Mouse (Mus musculus) stomach, postnatal 0 days (tissue): ENCODE measurements around the gene Rorc.

Source experiments
- CTCF ChIP-seq: IDR thresholded peaks from 2 replicates; pipeline ENCODE4 v1.5.1; 2016; ENCODE audit warnings: antibody characterized with exemption, low read depth, mild to moderate bottlenecking, moderate library complexity
- EP300 ChIP-seq: optimal IDR thresholded peaks from 2 replicates; pipeline ENCODE3; 2016; ENCODE audit warnings: antibody characterized with exemption

DNA sequence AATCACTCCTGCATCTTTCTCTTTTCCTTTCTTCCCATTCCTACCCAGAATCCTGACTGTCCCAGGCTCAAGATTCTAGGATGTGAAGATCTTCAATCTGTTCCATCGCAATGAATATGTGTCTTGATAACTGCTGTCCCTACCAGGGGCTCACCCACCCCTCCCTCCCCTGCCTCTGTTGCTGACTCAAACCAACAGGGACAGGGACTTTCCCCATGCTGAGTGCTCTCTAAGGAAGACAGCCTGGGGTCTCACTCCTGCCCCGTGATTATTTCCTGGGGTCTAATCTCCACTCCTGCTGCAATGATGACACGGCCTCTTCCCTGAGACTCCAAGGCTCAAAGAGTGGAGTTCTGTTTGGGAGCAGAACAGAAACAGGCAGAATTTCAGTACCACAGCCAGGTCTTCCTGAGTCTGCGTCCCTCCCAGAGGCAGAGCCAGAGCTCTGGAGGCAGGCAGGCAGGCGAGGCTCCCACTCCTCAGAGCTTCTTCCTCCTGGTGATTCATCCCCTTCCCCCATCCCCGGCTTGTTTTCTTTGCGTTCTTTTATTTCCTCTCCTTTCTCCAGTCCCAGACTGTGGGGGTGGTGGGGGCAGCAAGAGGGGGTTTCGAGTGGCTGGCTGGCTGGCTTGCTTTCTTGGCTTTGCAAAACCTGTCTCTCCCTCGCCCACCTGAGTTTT, 7.4 kb downstream of the Rorc start:
- TF ChIP-seq CTCF (no peak), EP300 (no peak)
